Mouse (Mus musculus) heart, embryonic 14.5 days (tissue): ENCODE data around the gene Sectm1a. TPM values are rescaled to one million over a fixed set of nuclear protein-coding genes. Genes with fewer than 3 reads are reported as not detected.
"Not testable (repeated sequence)": the region's sequence is repeated elsewhere in the genome, so short reads cannot be mapped to it uniquely, and the experiment has no call there.

ENCODE experiments used
- ATAC-seq: fragments of 200-750 bp; cut with Nextera tagmentation; 2 replicates; pipeline ENCODE4 v1.8.0; 2017; ENCODE audit warnings: low read depth, moderate TSS enrichment; ENCODE audit not compliant: insufficient number of reproducible peaks, insufficient read depth, low FRiP score
- H3K27ac ChIP-seq, 2 experiments: fragments of 200-500 bp in 1 of 2; fragments of 300-500 bp in 1 of 2; sonication (generic) in 1 of 2; replicated peaks in 1 of 2; 2 replicates each; pipeline ENCODE4 v1.5.1; 2012 to 2014; ENCODE audit warnings: low read depth in 2 of 2, low read length in 2 of 2, control low read depth in 1 of 2, mild to moderate bottlenecking in 1 of 2, mixed read lengths in 1 of 2; ENCODE audit not compliant: control insufficient read depth in 1 of 2, insufficient read depth in 1 of 2
- H3K27me3 ChIP-seq: fragments of 300-500 bp; sonication (generic); 2 replicates; pipeline ENCODE4 v1.6.1; 2014; ENCODE audit warnings: mild to moderate bottlenecking, low read length, control low read depth; ENCODE audit not compliant: control insufficient read depth, insufficient read depth
- H3K36me3 ChIP-seq: fragments of 300-500 bp; sonication (generic); 2 replicates; pipeline ENCODE4 v1.6.1; 2014; ENCODE audit warnings: mild to moderate bottlenecking, control low read depth, low read length, mixed read lengths; ENCODE audit not compliant: control insufficient read depth, insufficient read depth
- H3K4me1 ChIP-seq, 2 experiments: fragments of 200-500 bp in 1 of 2; fragments of 300-500 bp in 1 of 2; sonication (generic) in 1 of 2; 2 replicates each; pipeline ENCODE4 v1.6.1; 2012 to 2014; ENCODE audit warnings: low read length in 2 of 2, control low read depth in 1 of 2, mixed read lengths in 1 of 2; ENCODE audit not compliant: control insufficient read depth in 2 of 2, insufficient read depth in 2 of 2
- H3K4me2 ChIP-seq: fragments of 300-500 bp; sonication (generic); 2 replicates; pipeline ENCODE4 v1.6.1; 2014; ENCODE audit warnings: mild to moderate bottlenecking, low read length
- H3K4me3 ChIP-seq, 2 experiments: fragments of 200-500 bp in 1 of 2; fragments of 300-500 bp in 1 of 2; sonication (generic) in 1 of 2; 2 replicates each; pipeline ENCODE4 v1.5.1; 2012 to 2014; ENCODE audit warnings: low read length in 2 of 2, mild to moderate bottlenecking in 2 of 2, control low read depth in 1 of 2, low read depth in 1 of 2, moderate library complexity in 1 of 2; ENCODE audit not compliant: control insufficient read depth in 1 of 2, insufficient read depth in 1 of 2
- H3K9ac ChIP-seq: fragments of 300-500 bp; sonication (generic); 2 replicates; pipeline ENCODE4 v1.6.1; 2014; ENCODE audit warnings: mild to moderate bottlenecking, low read length
- H3K9me3 ChIP-seq: fragments of 300-500 bp; sonication (generic); 2 replicates; pipeline ENCODE4 v1.6.1; 2016; ENCODE audit warnings: low read length, control low read depth; ENCODE audit not compliant: control insufficient read depth
- whole genome bisulfite sequencing: fragments of 180-500 bp; shearing (Covaris S2); extraction: QIAGEN DNeasy Blood & Tissue Kit; methylation state at CpG from one replicate; pipeline ENCODE4 v1.1.7; 2014; 5-methylcytosine and 5-hydroxymethylcytosine counted together
- polyA plus RNA-seq: library from polyadenylated mRNA; unstranded; fragments of >200 nt; fragmentation: Nextera tagmentation; extraction: Ambion mirVana; gene quantifications from 2 replicates; pipeline ENCODE4 v1.2.1, GENCODE M21; 2014

Sectm1a gene
- polyA plus RNA-seq, 1 experiment from 2014 or later = not detected

DNA sequence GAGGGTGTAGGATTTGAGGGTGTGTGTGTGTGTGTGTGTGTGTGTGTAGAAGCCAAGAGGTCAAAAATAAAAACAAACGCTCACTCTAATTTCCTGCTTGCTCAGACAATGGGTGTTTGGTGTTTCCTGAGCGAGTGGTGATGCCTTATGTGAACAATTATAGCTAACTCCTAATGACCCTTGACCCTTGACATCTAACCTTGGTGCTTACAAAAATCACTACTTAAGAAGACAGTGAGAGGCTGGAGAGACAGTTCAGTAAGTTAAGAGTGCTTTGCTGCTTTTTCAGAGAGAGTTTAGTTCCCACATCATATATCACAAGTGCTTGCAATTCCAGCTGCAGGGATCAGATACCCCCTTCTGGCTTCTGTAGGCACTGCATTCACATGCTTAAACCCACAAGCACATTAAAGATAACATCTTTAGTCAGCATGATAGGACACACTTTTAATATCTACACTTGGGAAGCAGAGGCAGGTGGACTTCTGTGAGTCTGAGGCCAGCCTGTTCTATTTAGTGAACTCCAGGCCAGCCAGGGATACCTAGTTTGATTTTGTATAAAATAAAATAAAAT is 33.1 kb downstream of the Sectm1a start:
- WGBS = 57% methylated on average over 2 of the region's 2 CpGs

DNA sequence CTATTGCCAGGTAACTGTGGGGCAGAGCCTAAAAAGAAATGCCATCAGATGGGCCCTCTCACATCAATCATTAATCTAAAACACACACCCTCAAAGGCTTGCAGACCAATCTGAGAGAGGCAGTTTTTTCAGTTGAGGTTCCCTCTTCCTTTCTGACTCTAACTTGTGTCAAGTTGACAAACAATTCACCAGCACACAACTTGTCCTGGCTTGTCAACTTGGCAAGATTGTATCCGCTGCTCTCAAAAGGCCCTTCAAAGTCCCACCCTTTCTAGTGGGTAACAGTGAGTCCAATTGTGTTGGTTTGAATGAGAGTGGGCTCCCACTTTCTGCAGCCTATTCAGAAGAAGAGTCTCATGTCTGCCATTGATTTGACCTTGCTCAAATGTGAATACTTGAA is 35.7 kb downstream of the Sectm1a start:
- Histone ChIP-seq H3K4me1 (no peaks in the 10 kb centered on the region), H3K27me3 (0 out of 2 replicates have a peak, but pooled peaks cover 3% of the 10 kb centered on the region), H3K27ac (no peak overlapping the region), H3K9ac (no peak overlapping the region), H3K4me3 (no peak overlapping the region), H3K4me2 (no peak overlapping the region), H3K36me3 (no peaks in the 10 kb centered on the region), H3K9me3 (no peaks in the 10 kb centered on the region)
- 58% methylated on average over 1 of the region's 1 CpGs for whole genome bisulfite sequencing
- no peak for ATAC-seq

More for the DNA sequence above, 33.1 kb downstream of the Sectm1a start:
- no peak for ATAC-seq
- 0 out of 2 replicates have a peak, but pooled peaks cover 3% of the 10 kb centered on the region for H3K27me3 ChIP-seq
- no peak overlapping the region for H3K27ac ChIP-seq
- no peaks in the 10 kb centered on the region for H3K36me3 ChIP-seq
- no peaks in the 10 kb centered on the region for H3K9me3 ChIP-seq
- H3K4me1 ChIP-seq = no peaks in the 10 kb centered on the region; a peak in 1 of 4 replicates
- no peak overlapping the region for H3K4me3 ChIP-seq
- H3K9ac ChIP-seq = no peak overlapping the region
- H3K4me2 ChIP-seq = no peak overlapping the region

DNA sequence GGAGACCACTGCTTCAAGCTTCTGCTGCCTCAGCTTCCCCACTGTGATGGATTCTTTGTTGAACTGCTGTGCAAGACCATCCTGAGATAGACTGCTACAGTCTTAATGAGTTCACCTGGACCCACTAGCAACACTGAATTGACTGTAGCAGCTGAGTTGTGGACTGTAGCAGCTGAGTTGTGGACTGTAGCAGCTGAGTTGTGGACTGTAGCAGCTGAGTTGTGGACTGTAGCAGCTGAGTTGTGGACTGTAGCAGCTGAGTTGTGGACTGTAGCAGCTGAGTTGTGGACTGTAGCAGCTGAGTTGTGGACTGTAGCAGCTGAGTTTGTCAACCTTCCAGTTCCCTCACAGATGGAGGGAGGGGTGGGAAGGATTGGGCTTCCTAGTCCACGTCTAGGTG is 38.0 kb downstream of the Sectm1a start:
- H3K4me3 ChIP-seq, H3K27ac ChIP-seq, H3K9me3 ChIP-seq, ATAC-seq, H3K4me2 ChIP-seq, H3K4me1 ChIP-seq, H3K27me3 ChIP-seq, H3K36me3 ChIP-seq, H3K9ac ChIP-seq: not testable (repeated sequence)
- 56% methylated on average over 1 of the region's 1 CpGs for WGBS

DNA sequence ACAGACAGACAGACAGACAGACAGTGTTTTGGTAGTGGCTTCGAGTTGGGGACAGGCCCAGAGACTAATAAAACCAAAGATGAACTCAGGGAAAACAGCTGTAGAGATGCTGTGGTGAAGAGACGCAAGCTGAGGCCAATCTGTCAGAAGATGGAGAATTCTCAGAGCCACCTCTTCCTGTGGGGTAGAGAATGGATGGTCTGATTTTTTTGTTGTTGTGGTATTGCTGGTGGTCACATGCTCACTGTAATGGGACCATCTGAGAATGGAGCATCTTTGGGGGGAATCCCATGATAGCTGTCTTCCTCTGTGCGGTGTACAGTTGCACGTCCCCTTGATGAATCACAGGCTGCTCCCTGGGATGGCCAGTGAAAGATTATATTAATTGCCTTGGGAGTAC is 38.5 kb downstream of the Sectm1a start:
- H3K36me3 ChIP-seq = no peaks in the 10 kb centered on the region
- no peaks in the 10 kb centered on the region for H3K4me1 ChIP-seq
- no peak overlapping the region for H3K9ac ChIP-seq
- no peak for ATAC-seq
- no peaks in the 10 kb centered on the region for H3K9me3 ChIP-seq
- H3K4me2 ChIP-seq = no peak overlapping the region
- H3K27me3 ChIP-seq = peaks cover 8% of the 10 kb centered on the region
- H3K27ac ChIP-seq = no peak overlapping the region
- no peak overlapping the region for H3K4me3 ChIP-seq
- WGBS = 71% methylated on average over 4 of the region's 4 CpGs

DNA sequence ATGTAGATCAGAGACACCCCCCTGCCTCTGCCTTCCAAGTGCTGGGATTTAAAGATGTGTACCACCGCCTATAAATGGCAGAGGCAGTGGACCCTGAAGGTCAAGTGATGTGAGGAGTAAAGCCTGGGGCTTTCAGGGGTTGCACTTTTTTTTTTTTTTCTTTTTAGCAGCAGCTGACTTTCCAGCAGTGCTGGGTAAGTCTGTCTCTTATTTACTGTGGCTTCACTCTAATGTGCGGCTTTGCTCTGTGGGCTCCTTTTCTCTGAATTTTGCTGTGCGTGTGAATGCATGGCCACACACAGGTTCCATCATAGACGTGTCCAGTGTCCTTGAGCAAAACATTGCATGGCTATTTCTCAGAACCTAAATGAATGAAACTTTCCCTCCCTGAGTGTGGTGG is 39.4 kb downstream of the Sectm1a start:
- WGBS = 65% methylated on average over 4 of the region's 4 CpGs
- no peak overlapping the region for H3K27ac ChIP-seq
- no peak for ATAC-seq
- H3K9me3 ChIP-seq = no peaks in the 10 kb centered on the region
- H3K4me1 ChIP-seq = no peaks in the 10 kb centered on the region
- H3K36me3 ChIP-seq = no peaks in the 10 kb centered on the region
- H3K4me3 ChIP-seq = no peak overlapping the region
- H3K9ac ChIP-seq = no peak overlapping the region
- H3K27me3 ChIP-seq = peaks cover 5% of the 10 kb centered on the region
- no peak overlapping the region for H3K4me2 ChIP-seq

DNA sequence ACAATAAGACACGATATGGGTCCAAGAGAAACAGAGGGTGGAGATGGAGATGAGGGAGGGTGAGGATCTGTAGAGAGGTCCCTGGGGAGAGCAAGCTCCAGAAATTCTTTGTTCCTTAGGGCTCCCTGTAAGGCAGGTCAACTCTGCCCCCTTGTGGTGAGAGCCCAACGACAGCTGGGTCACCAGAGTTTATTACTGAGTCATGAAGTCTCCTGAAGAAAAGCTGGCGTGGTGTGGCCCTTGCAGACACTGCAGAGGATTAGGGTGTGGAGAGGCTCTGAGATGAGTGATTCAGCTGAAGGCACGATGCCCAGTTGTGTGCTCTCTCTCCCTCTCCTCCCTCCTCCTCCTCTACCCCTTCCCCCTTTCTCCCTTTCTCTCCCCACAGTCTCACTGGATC is 39.8 kb downstream of the Sectm1a start:
- Histone ChIP-seq H3K27me3 (peaks cover 5% of the 10 kb centered on the region), H3K9ac (no peak overlapping the region)

DNA sequence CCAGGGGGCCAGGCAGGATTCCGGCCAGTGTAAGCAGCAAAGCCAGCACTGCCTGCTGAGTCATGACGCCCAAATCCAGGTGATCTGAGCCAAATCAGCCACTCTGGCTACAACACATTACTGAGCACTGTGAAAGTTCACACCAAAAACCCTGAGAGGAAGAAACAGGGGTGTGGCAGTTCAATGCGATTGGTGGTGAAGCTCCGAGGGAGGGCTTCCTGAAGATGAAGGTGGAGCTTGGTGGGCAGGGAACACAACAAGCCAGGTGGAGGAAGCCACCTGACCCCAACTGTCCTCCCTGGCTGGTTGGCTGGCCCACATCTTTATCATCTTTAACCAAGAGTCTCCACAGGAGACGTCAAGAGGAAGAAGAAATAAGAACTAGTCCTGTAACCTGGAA is 41.7 kb downstream of the Sectm1a start, which contains the start of gene Cd7:
Gene Cd7 (minus strand): TSS at position 117 of the 400 bp plus-strand sequence.
- H3K4me3 ChIP-seq = no peak within 1 kb of the TSS
- H3K4me1 ChIP-seq = no peaks in the 10 kb centered on the region
- H3K4me2 ChIP-seq = no peak within 1 kb of the TSS
- peaks cover 5% of the 10 kb centered on the region for H3K27me3 ChIP-seq
- WGBS = 62% methylated on average over 5 of the region's 5 CpGs
- no peaks in the 10 kb centered on the region for H3K36me3 ChIP-seq
- H3K27ac ChIP-seq = no peak within 1 kb of the TSS
- ATAC-seq = no peak
- no peak within 1 kb of the TSS for H3K9ac ChIP-seq
- H3K9me3 ChIP-seq = no peaks in the 10 kb centered on the region

More for the DNA sequence above, 39.8 kb downstream of the Sectm1a start:
- no peak; the same call in 1 of the 2 replicates for ATAC-seq
- Histone ChIP-seq H3K4me3 (no peak overlapping the region), H3K36me3 (no peaks in the 10 kb centered on the region), H3K4me1 (no peaks in the 10 kb centered on the region), H3K9me3 (no peaks in the 10 kb centered on the region), H3K4me2 (no peak overlapping the region), H3K27ac (no peak overlapping the region)
- WGBS = 2% methylated on average over 4 of the region's 4 CpGs
